Mouse (Mus musculus) urinary bladder, postnatal 25 days (tissue): ENCODE measurements at regions not wholly inside any gene's neighbourhood (a gene's known extent, or its start where the extent isn't known, plus 50 kb on each side); places are given as distances from the start of the nearest gene placed in this dataset.
"Not testable (repeated sequence)": the region's sequence is repeated elsewhere in the genome, so short reads cannot be mapped to it uniquely, and the experiment has no call there.

Source experiments
- DNase-seq: peaks from one replicate; pipeline ENCODE4 v3.0.0; 2022; ENCODE audit warnings: low spot score

GRCm38 (mm10) chr14:19327321-19327720 is 91.4 kb downstream of the Gm21738 start:
- DNase-seq = no peak

GRCm38 (mm10) chr14:19311614-19312013 is 107.1 kb downstream of the Gm21738 start:
- DNase-seq = no peak

GRCm38 (mm10) chr14:19302859-19303258 is 115.9 kb downstream of the Gm21738 start:
- not testable (repeated sequence) for DNase-seq

- DNase-seq = no peak
Observed at GRCm38 (mm10) chr14:19279096-19279495, 139.6 kb downstream of the Gm21738 start.

DNA sequence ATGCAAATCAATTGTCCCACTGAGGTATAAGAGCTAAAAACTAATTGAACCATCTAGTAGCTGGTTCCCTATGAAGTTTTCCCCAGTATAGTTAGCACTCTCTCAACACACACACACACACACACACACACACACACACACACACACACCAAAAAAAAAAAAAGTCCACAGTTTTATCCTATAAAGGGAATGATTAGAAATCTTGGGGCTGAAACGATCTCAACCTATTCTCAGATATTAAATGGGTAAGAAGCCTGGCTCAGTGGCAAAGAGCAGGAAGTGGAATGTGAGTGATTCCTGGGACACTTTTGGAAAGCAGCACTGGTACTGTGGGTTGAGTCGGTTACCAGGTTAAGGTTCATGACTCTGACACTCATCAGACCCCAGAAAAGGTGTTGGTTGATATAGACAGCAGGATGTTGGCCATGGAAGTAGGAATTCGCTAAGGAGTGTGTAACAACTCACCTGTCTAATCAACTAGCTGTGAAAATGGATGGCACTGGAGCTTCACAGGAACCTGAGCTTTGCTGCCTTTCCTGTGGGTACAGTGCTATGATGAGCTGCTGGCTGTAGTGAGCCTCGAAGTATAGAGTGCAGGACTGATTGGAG is 140.8 kb downstream of the Gm21738 start:
- DNase-seq = peak; percentile 67
